Comparison of ENCODE assay signal across 8 mouse cellular contexts in the genomic region with DNA sequence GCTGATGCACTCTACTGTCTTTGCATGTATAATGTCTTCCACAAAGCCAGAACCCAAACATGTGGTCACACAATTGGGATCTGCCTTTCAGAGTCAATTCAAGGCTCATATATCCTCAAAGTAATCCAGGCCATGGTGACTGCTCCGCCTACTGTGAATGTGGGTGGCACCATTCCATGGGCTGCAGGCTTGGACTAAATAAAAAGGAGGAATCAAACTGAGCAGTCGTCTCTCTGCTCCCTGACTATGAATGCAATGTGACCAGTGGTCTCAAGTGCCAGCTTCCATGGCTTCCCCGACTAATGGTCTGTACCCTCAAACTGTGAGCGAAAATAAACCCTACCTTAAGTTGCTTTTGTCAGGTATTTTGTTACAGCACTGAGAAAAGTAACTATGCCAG. TPM values are rescaled to one million over a fixed set of nuclear protein-coding genes. Genes with fewer than 3 reads are reported as not detected.
DNase-seq lines count a peak whose midpoint lies in the region; ATAC-seq and TF ChIP-seq lines count a peak whose summit lies in the region.
"Had no signal": no experiment of that assay in that cellular context is flagged by ENCODE, and none has a peak within 500 bp of the region (broad histone marks: within the 10 kb centered on the region; RNA-seq: fewer than 3 reads in every experiment).

No protein-coding gene starts in this region.

- no peaks in the 10 kb centered on the region for H3K27me3 ChIP-seq in lung, embryonic 14.5 days (ENCODE audit: insufficient read depth, low read length)
- no peaks in the 10 kb centered on the region for H3K27me3 ChIP-seq in forebrain, embryonic 14.5 days (replicated peaks; ENCODE audit: control insufficient read depth, insufficient read depth, low read length)
- no peaks in the 10 kb centered on the region for H3K27me3 ChIP-seq in liver, embryonic 11.5 days (replicated peaks; ENCODE audit: control insufficient read depth, insufficient read depth, low read length)

- no peak overlapping the region for H3K4me3 ChIP-seq in lung, embryonic 14.5 days (ENCODE audit: low read depth, low read length)
- H3K4me3 ChIP-seq in forebrain, embryonic 14.5 days (ENCODE audit: low read depth, low read length) = no peak overlapping the region
- H3K4me3 ChIP-seq in liver, embryonic 11.5 days (ENCODE audit: low read depth, low read length) = peak overlapping the region; percentile 14; the same call in 1 of the 2 replicates

- H3K9ac ChIP-seq in lung, embryonic 14.5 days = no peak overlapping the region
- no peak overlapping the region for H3K9ac ChIP-seq in forebrain, embryonic 14.5 days (ENCODE audit: low read length)
- no peak overlapping the region for H3K9ac ChIP-seq in liver, embryonic 11.5 days (ENCODE audit: low read depth, low read length)

- no peak for TF ChIP-seq CTCF in lung, embryonic 14.5 days (IDR thresholded peaks at IDR 0.05; ENCODE audit: low read depth)

- H3K36me3 ChIP-seq in lung, embryonic 14.5 days (ENCODE audit: insufficient read depth) = no peaks in the 10 kb centered on the region
- no peaks in the 10 kb centered on the region for H3K36me3 ChIP-seq in forebrain, embryonic 14.5 days (ENCODE audit: control insufficient read depth, insufficient read depth, low read length)
- 0 out of 2 replicates have a peak, but pooled peaks cover 3% of the 10 kb centered on the region for H3K36me3 ChIP-seq in liver, embryonic 11.5 days (ENCODE audit: control insufficient read depth, insufficient read depth, low read length)

- ATAC-seq in lung, embryonic 14.5 days (ENCODE audit: insufficient read depth) = no peak
- ATAC-seq in forebrain, embryonic 14.5 days = no peak
- ATAC-seq in liver, embryonic 11.5 days (replicated peaks; ENCODE audit: low FRiP score) = no peak
- ATAC-seq in granulocyte monocyte progenitor cell, adult 5-6 weeks (replicated peaks; ENCODE audit: poor library complexity, severe bottlenecking) = no peak

- H3K9me3 ChIP-seq in lung, embryonic 14.5 days (ENCODE audit: low read depth, low read length) = no peaks in the 10 kb centered on the region
- no peaks in the 10 kb centered on the region for H3K9me3 ChIP-seq in forebrain, embryonic 14.5 days (replicated peaks; ENCODE audit: control insufficient read depth, low read length)
- no peaks in the 10 kb centered on the region for H3K9me3 ChIP-seq in liver, embryonic 11.5 days (ENCODE audit: control insufficient read depth, low read length)

- DNase-seq in lung, embryonic 14.5 days = no peak
- DNase-seq in lung, adult 18-20 months = no peak
- no peak for DNase-seq in forebrain, embryonic 14.5 days (ENCODE audit: low spot score)
- DNase-seq in liver, embryonic 11.5 days (ENCODE audit: low spot score) = no peak
- peak; percentile 14 for DNase-seq in right cerebral cortex, postnatal 25 days
- no peak for DNase-seq in adrenal gland, adult 2 months
- DNase-seq: gastrocnemius, postnatal 10 days had no signal

- H3K27ac ChIP-seq in lung, embryonic 14.5 days (ENCODE audit: low read depth) = no peak overlapping the region
- H3K27ac ChIP-seq in forebrain, embryonic 14.5 days (ENCODE audit: low read depth, low read length) = no peak overlapping the region
- no peak overlapping the region for H3K27ac ChIP-seq in liver, embryonic 11.5 days (ENCODE audit: low read depth, low read length)

- WGBS in lung, embryonic 14.5 days = 69% methylated on average over 4 of the region's 4 CpGs
- 64% methylated on average over 4 of the region's 4 CpGs for WGBS in forebrain, embryonic 14.5 days
- 80% methylated on average over 4 of the region's 4 CpGs for WGBS in liver, embryonic 11.5 days

- H3K4me2 ChIP-seq in lung, embryonic 14.5 days = 0 out of 2 replicates have a peak overlapping the region, but pooled peaks have one; percentile 5
- H3K4me2 ChIP-seq in forebrain, embryonic 14.5 days (ENCODE audit: low read length) = peak overlapping the region; percentile 66; the same call in 1 of the 2 replicates
- peak overlapping the region; percentile 94 for H3K4me2 ChIP-seq in liver, embryonic 11.5 days

- H3K4me1 ChIP-seq in lung, embryonic 14.5 days (ENCODE audit: insufficient read depth) = no peaks in the 10 kb centered on the region
- H3K4me1 ChIP-seq in forebrain, embryonic 14.5 days (ENCODE audit: control insufficient read depth, insufficient read depth, low read length) = peaks cover 15% of the 10 kb centered on the region
- peaks cover 8% of the 10 kb centered on the region for H3K4me1 ChIP-seq in liver, embryonic 11.5 days (replicated peaks; ENCODE audit: control insufficient read depth, insufficient read depth, low read length)

RNA-seq across cellular contexts. Expression of gene Gm10642, which starts 1.6 kb away (rescaled TPM):
- polyA plus RNA-seq in lung, embryonic 14.5 days (2014; fragmentation: Nextera tagmentation; extraction: Ambion mirVana) = 0.27 and 0.45 TPM in 2 replicates
- polyA plus RNA-seq in forebrain, embryonic 14.5 days (2014; fragmentation: Nextera tagmentation; extraction: Ambion mirVana) = 0.48 and 0.58 TPM in 2 replicates
- 0.48 and 0.65 TPM in 2 replicates for polyA plus RNA-seq in liver, embryonic 11.5 days (2014; fragmentation: Nextera tagmentation; extraction: Ambion mirVana)
- under 1 TPM; 0.35 to 0.69 TPM for total RNA-seq in adrenal gland, adult 2 months (2021)
- polyA plus RNA-seq in adrenal gland, adult 2 months (2012; rRNA removed) = 2.7 and 4.8 TPM in 2 replicates
- total RNA-seq in granulocyte monocyte progenitor cell, adult 5-6 weeks (2014; fragmentation: Nextera tagmentation) = not detected in 2 replicates
- 0.26 TPM in 1 of 2 replicates, not detected in the other for total RNA-seq in granulocyte monocyte progenitor cell, adult 5-6 weeks (2017)

RNA-seq across cellular contexts. Expression of gene Mindy2, which starts 2.5 kb away (rescaled TPM):
- 10.6 and 11.2 TPM in 2 replicates for polyA plus RNA-seq in lung, embryonic 14.5 days (2014; fragmentation: Nextera tagmentation; extraction: Ambion mirVana)
- polyA plus RNA-seq in forebrain, embryonic 14.5 days (2014; fragmentation: Nextera tagmentation; extraction: Ambion mirVana) = 12.4 and 14.6 TPM in 2 replicates
- 11.4 and 13.4 TPM in 2 replicates for polyA plus RNA-seq in liver, embryonic 11.5 days (2014; fragmentation: Nextera tagmentation; extraction: Ambion mirVana)
- 10 to 100 TPM; 12.6 to 16.0 TPM for total RNA-seq in adrenal gland, adult 2 months (2021)
- 7.5 and 11.3 TPM in 2 replicates for polyA plus RNA-seq in adrenal gland, adult 2 months (2012; rRNA removed)
- 11.8 and 12.5 TPM in 2 replicates for total RNA-seq in granulocyte monocyte progenitor cell, adult 5-6 weeks (2014; fragmentation: Nextera tagmentation)
- 9.0 and 10.1 TPM in 2 replicates for total RNA-seq in granulocyte monocyte progenitor cell, adult 5-6 weeks (2017)

RNA-seq across cellular contexts. Expression of gene Adam10, which starts 24.3 kb away (rescaled TPM):
- 80.2 and 86.0 TPM in 2 replicates for polyA plus RNA-seq in lung, embryonic 14.5 days (2014; fragmentation: Nextera tagmentation; extraction: Ambion mirVana)
- 45.0 and 47.6 TPM in 2 replicates for polyA plus RNA-seq in forebrain, embryonic 14.5 days (2014; fragmentation: Nextera tagmentation; extraction: Ambion mirVana)
- 74.2 and 82.2 TPM in 2 replicates for polyA plus RNA-seq in liver, embryonic 11.5 days (2014; fragmentation: Nextera tagmentation; extraction: Ambion mirVana)
- 10 to 100 TPM; 44.6 to 50.5 TPM for total RNA-seq in adrenal gland, adult 2 months (2021)
- 18.2 and 22.5 TPM in 2 replicates for polyA plus RNA-seq in adrenal gland, adult 2 months (2012; rRNA removed)
- 61.0 and 70.7 TPM in 2 replicates for total RNA-seq in granulocyte monocyte progenitor cell, adult 5-6 weeks (2014; fragmentation: Nextera tagmentation)
- 46.5 and 47.8 TPM in 2 replicates for total RNA-seq in granulocyte monocyte progenitor cell, adult 5-6 weeks (2017)

Comparison
In these comparisons a context has a peak if more than half of its experiments do, and no peak if none do; other contexts are left out.
1. H3K4me2 ChIP-seq: peak in every context shown above with its lines; median percentile 94 in liver, embryonic 11.5 days; 66 in forebrain, embryonic 14.5 days; 5 in lung, embryonic 14.5 days.